Comparison of ENCODE assay signal across 12 mouse cellular contexts in the genomic region with DNA sequence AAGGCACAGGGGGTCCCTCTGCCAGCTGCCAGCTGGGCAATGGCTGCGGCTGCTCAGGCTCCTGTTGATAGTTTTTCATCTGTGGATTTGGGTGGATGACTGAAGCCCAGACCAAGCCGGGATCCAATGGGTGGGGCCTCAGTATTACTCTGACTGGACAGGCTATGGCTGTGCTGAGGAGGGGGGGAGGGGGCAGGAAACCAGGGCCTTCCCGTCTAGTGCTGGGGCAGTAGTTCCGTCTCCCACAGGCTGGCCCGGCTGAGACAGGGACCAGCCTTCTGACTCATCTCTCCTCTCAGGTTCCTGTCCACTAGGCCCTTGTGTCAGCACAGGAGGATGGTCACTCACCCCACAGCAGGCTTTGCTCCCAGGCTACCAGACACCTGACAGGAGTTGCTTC. TPM values are rescaled to one million over a fixed set of nuclear protein-coding genes. Genes with fewer than 3 reads are reported as not detected.
A peak's percentile ranks its signal among the peaks of the same experiment; 100 is the strongest.
DNase-seq lines count a peak whose midpoint lies in the region; ATAC-seq and TF ChIP-seq lines count a peak whose summit lies in the region.
"Had no signal": no experiment of that assay in that cellular context is flagged by ENCODE, and none has a peak within 500 bp of the region (broad histone marks: within the 10 kb centered on the region; RNA-seq: fewer than 3 reads in every experiment).

No protein-coding gene starts in this region.

- H3K4me1 ChIP-seq in heart, adult 2 months (ENCODE audit: control insufficient read depth, insufficient read depth, low read length), result peaks cover 2% of the 10 kb centered on the region; the same call in 1 of the 2 replicates
- H3K4me1 ChIP-seq in heart, embryonic 14.5 days (ENCODE audit: control insufficient read depth in 2 of 2, insufficient read depth in 2 of 2, low read length in 2 of 2), result no peaks in the 10 kb centered on the region; a peak in 1 of 4 replicates
- H3K4me1 ChIP-seq in liver, embryonic 15.5 days (replicated peaks), result 0 out of 2 replicates have a peak, but pooled peaks cover 5% of the 10 kb centered on the region

- H3K27me3 ChIP-seq in heart, adult 2 months (ENCODE audit: control insufficient read depth, insufficient read depth, low read length), result no peaks in the 10 kb centered on the region
- H3K27me3 ChIP-seq in heart, embryonic 14.5 days (ENCODE audit: control insufficient read depth, insufficient read depth, low read length), result peaks cover 46% of the 10 kb centered on the region
- peaks cover 48% of the 10 kb centered on the region for H3K27me3 ChIP-seq in liver, embryonic 15.5 days

- no peaks in the 10 kb centered on the region for H3K36me3 ChIP-seq in heart, adult 2 months (ENCODE audit: control insufficient read depth, insufficient read depth, low read length)
- no peaks in the 10 kb centered on the region for H3K36me3 ChIP-seq in heart, embryonic 14.5 days (ENCODE audit: control insufficient read depth, insufficient read depth, low read length)
- no peaks in the 10 kb centered on the region for H3K36me3 ChIP-seq in liver, embryonic 15.5 days (replicated peaks)
- H3K36me3 ChIP-seq: hindbrain, embryonic 12.5 days; limb, embryonic 12.5 days had no signal

- no peaks in the 10 kb centered on the region for H3K79me2 ChIP-seq in heart, adult 2 months (replicated peaks; ENCODE audit: control insufficient read depth, insufficient read depth, low read length)

- H3K27ac ChIP-seq in heart, adult 2 months, result no peak overlapping the region
- H3K27ac ChIP-seq in heart, embryonic 14.5 days (replicated peaks in 1 of 2; ENCODE audit: control insufficient read depth in 1 of 2, insufficient read depth in 1 of 2, low read depth in 2 of 2, low read length in 2 of 2), result no peak overlapping the region
- no peak overlapping the region for H3K27ac ChIP-seq in liver, embryonic 15.5 days (replicated peaks)
- H3K27ac ChIP-seq: hindbrain, embryonic 12.5 days; limb, embryonic 12.5 days had no signal

- no peak for TF ChIP-seq CTCF in heart, adult 2 months (IDR thresholded peaks at IDR 0.05)

- no peak overlapping the region for H3K4me2 ChIP-seq in heart, embryonic 14.5 days (ENCODE audit: low read length)
- H3K4me2 ChIP-seq in liver, embryonic 15.5 days, result no peak overlapping the region
- H3K4me2 ChIP-seq: hindbrain, embryonic 12.5 days; limb, embryonic 12.5 days had no signal

- DNase-seq in heart, adult 2 months, result peak; percentile 39 to 42
- no peak for DNase-seq in heart, postnatal 36 days
- DNase-seq in 3134 (ENCODE audit: extremely low read depth, insufficient read length, low spot score), result peak; percentile 75
- no peak for DNase-seq in layer of hippocampus, adult 18-20 months (ENCODE audit: low spot score in 2 of 2)
- DNase-seq: cerebellum, postnatal 14 days had no signal

- no peaks in the 10 kb centered on the region for H3K9me3 ChIP-seq in heart, embryonic 14.5 days (ENCODE audit: control insufficient read depth, low read length)
- H3K9me3 ChIP-seq in liver, embryonic 15.5 days (replicated peaks), result no peaks in the 10 kb centered on the region
- H3K9me3 ChIP-seq: hindbrain, embryonic 12.5 days; limb, embryonic 12.5 days; megakaryocyte, embryonic 14.5 days had no signal

- no peak overlapping the region for H3K9ac ChIP-seq in heart, adult 2 months (ENCODE audit: low read depth, low read length)
- no peak overlapping the region for H3K9ac ChIP-seq in heart, embryonic 14.5 days (ENCODE audit: low read length)
- no peak overlapping the region for H3K9ac ChIP-seq in liver, embryonic 15.5 days
- H3K9ac ChIP-seq: hindbrain, embryonic 12.5 days; limb, embryonic 12.5 days had no signal

- intact Hi-C loops in heart, adult 2 months (cut with DNase I), result loop anchor here (5.0 kb wide), 1 partner anchor 119 kb away; no protein-coding TSS in a partner anchor
- intact Hi-C loops in heart, postnatal 36 days (cut with DNase I), result loop anchor here (5.0 kb wide), 1 partner anchor 86 kb away; no protein-coding TSS in a partner anchor

- no peak for TF ChIP-seq EP300 in heart, adult 2 months (IDR thresholded peaks at IDR 0.05; ENCODE audit: insufficient read depth, low read depth, low read length)

- 23% methylated on average over 5 of the region's 5 CpGs for WGBS in heart, adult 2 months
- 45% methylated on average over 5 of the region's 5 CpGs for WGBS in heart, embryonic 14.5 days
- 31% methylated on average over 5 of the region's 5 CpGs for WGBS in liver, embryonic 15.5 days (ENCODE audit: insufficient replicate concordance)

- ATAC-seq in heart, embryonic 14.5 days (ENCODE audit: insufficient number of reproducible peaks, insufficient read depth, low FRiP score, low read depth), result 0 out of 2 replicates have a peak, but pooled peaks have one; percentile 8
- peak; percentile 25; the same call in 1 of the 2 replicates for ATAC-seq in liver, embryonic 15.5 days (ENCODE audit: insufficient read depth)
- ATAC-seq in frontal cortex, adult (ENCODE audit: low TSS enrichment), result no peak
- no peak for ATAC-seq in megakaryocyte-erythroid progenitor cell, adult 5-6 weeks (replicated peaks; ENCODE audit: low FRiP score, low TSS enrichment, poor library complexity, severe bottlenecking)

- no peak overlapping the region for H3K4me3 ChIP-seq in heart, adult 2 months
- no peak overlapping the region for H3K4me3 ChIP-seq in heart, embryonic 14.5 days (ENCODE audit: control insufficient read depth in 1 of 2, insufficient read depth in 1 of 2, low read depth in 1 of 2, low read length in 2 of 2)
- no peak overlapping the region for H3K4me3 ChIP-seq in liver, embryonic 15.5 days (replicated peaks)
- H3K4me3 ChIP-seq: hindbrain, embryonic 12.5 days; limb, embryonic 12.5 days; megakaryocyte, embryonic 14.5 days had no signal

- no peak for TF ChIP-seq POLR2A in heart, adult 2 months (IDR thresholded peaks at IDR 0.05; ENCODE audit: insufficient read depth, low read depth, low read length)

RNA-seq across cellular contexts. Expression of a gene that starts 6.5 kb away (rescaled TPM):
- total RNA-seq in heart, adult 2 months (2021), result 1 to 10 TPM; 1.7 to 2.4 TPM
- polyA plus RNA-seq in heart, adult 2 months (2012; rRNA removed), result 8.1 and 8.7 TPM in 2 replicates
- 1 to 10 TPM; 2.6 to 3.3 TPM for total RNA-seq in heart, postnatal 36 days (2021)
- polyA plus RNA-seq in heart, embryonic 14.5 days (2014; fragmentation: Nextera tagmentation; extraction: Ambion mirVana), result 2.3 and 2.5 TPM in 2 replicates
- polyA plus RNA-seq in liver, embryonic 15.5 days (2015; fragmentation: Nextera tagmentation; extraction: Ambion mirVana), result 0.10 and 0.24 TPM in 2 replicates
- 1.5 TPM in 1 of 2 replicates, not detected in the other for total RNA-seq in megakaryocyte-erythroid progenitor cell, adult 5-6 weeks (2014; fragmentation: Nextera tagmentation)
- total RNA-seq in megakaryocyte-erythroid progenitor cell, adult 5-6 weeks (2017), result 0.27 and 0.28 TPM in 2 replicates
- total RNA-seq in layer of hippocampus, adult 18-20 months (2021), result 100 to 1,000 TPM; 307 to 312 TPM

Comparison
In these comparisons a context has a peak if more than half of its experiments do, and no peak if none do; other contexts are left out.
1. DNase-seq: peak in heart, adult 2 months (2 of 2) and 3134 (single experiment); none in heart, postnatal 36 days (0 of 2) and layer of hippocampus, adult 18-20 months (0 of 2).
2. ATAC-seq: peak in heart, embryonic 14.5 days (single experiment) and liver, embryonic 15.5 days (single experiment); none in frontal cortex, adult (single experiment) and megakaryocyte-erythroid progenitor cell, adult 5-6 weeks (single experiment).
3. RNA of a gene that starts 6.5 kb away (total RNA-seq): 307 to 312 TPM in layer of hippocampus, adult 18-20 months; 2.6 to 3.3 TPM in heart, postnatal 36 days, 1.7 to 2.4 TPM in heart, adult 2 months and 0.27 to 1.5 TPM in megakaryocyte-erythroid progenitor cell, adult 5-6 weeks; every median in the first group is over 10 times any median in the second.